Mouse (Mus musculus) cortical plate, adult 2 months (tissue): ENCODE data around the gene Col18a1.

Experiments
- CTCF ChIP-seq: fragments of 200-500 bp; IDR thresholded peaks from 2 replicates; pipeline ENCODE4 v1.5.1; 2011; ENCODE audit warnings: mild to moderate bottlenecking, control low read depth, low read length; ENCODE audit not compliant: insufficient read depth; ENCODE audit errors: extremely low read depth
- POLR2A ChIP-seq: fragments of 200-500 bp; IDR thresholded peaks from 2 replicates; pipeline ENCODE4 v1.6.1; 2011; ENCODE audit warnings: mild to moderate bottlenecking, low read length, control low read depth; ENCODE audit not compliant: insufficient read depth; ENCODE audit errors: extremely low read depth

GRCm38 (mm10) chr10:77048606-77049005 is 117.7 kb downstream of the Col18a1 start:
- no peak for TF ChIP-seq CTCF
- no peak for TF ChIP-seq POLR2A
